Mouse (Mus musculus) kidney, adult 11 months (tissue): ENCODE results near the gene Prdm16.

Experiments used
- DNase-seq: peaks from one replicate; pipeline ENCODE4 v3.0.0; 2022

Prdm16 gene

DNA sequence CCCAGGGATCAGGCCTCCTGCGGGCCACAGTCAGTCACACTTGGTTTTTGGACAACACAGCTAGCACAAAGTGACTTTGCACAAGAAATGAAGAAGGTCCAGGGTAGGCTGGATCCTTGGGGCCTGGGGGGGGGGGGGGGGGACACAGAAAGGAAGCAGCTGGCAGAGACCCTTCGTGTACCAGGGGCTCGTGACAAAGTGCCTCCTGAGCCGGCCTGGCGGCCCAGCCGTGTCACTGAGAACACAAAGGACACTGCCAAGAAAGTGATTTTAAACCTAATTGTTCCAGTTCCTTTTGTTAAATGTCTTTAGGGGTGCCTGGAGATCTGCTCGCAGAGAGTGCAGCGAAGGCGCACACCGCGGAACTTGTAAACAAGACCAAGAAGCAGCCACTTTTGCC is 87.2 kb downstream of the Prdm16 start:
- no peak for DNase-seq

DNA sequence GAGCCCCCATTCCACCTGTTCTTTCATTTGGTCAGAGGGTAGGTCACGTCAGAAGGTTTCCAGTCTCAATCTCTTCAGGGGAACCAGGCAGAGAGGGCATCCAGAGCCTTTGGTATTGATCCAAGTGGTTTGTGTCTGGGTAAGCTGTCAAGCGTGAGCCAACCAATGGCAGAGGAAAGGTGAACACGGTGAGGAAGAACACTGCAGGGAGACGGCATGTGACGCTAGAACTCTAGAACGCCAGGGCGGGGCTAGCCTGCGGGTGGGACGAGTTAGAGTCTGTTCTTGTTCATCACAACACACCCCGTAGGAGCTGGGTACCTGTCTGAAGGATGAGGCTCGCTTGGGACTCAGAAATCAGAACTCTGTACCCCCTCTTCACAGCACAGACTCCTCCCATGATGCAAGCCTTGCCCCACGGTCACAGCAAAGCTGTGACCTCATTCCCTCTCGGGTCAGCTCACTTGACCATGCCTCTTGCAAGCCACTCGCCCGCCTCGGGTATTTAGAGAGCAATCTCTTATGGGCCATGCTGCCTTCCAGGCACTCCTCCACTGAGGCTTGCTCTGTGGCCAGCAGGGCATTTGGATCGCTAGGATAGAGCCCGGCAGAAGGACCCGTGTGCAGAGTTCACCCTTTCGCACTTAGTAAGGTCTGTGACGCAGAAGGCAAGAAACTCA is 89.4 kb downstream of the Prdm16 start:
- DNase-seq = no peak

DNA sequence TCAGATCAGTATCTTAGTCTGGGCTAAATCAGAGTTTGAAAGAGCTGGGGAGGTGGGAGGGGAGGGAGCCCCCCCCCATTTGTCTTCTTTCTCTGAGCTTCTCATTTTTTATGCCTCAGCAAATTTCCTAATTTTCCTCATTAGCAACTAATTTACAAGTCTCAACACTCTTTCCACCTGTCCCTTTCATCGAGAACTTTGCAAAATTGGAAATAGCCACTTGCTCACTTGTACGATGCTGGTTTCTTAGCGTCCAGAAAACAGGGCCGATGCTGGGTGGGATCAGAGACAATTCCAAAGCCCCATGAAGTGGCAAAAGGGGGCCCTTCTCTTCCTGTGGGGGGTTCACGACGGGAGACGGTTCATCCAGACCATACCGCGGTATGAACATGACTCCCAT is 91.4 kb downstream of the Prdm16 start:
- DNase-seq = no peak

DNA sequence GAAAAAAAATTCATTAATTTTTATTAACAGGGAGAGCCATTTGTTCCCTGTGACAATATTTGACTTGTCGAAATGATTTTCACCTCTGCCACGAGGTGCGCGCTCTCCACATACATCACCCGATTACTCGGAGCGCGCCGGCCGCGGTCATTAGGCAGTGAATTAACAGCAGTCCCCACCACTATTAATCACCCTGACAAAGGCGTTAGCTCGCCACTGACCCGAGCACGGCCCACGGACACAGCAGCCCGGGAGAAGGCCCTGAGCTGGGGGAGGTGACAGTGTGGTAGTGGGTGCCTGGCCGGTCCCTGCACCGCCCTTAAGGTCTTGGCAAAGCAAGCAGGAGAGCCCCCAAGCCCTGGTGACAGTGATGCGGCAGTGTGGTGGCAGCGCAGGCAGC is 92.8 kb downstream of the Prdm16 start:
- DNase-seq = no peak

DNA sequence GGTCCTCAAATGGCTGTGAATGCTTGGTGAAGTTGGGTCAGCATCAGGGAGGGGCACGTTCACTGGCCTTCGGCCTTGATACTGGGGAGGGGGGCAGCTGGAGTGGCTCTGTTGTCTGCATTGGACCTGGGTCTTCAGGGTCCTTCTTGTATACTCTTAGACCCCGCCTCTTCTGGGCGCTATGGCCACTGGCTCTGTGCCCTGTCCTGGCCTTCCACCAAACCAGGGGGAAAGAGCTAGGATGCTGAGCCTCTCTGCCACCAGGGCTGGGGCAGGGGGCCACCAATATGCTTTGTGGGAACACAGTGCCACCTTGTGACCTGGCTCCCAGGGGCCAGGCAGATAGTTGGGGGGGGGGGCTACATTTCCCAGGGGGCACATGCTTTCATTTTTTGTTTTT is 93.5 kb downstream of the Prdm16 start:
- no peak for DNase-seq

- no peak for DNase-seq
These were observed 94.1 kb downstream of the Prdm16 start for GRCm38 (mm10) chr4:154542568-154542967.

GRCm38 (mm10) chr4:154541632-154542276 is 94.9 kb downstream of the Prdm16 start:
- no peak for DNase-seq

GRCm38 (mm10) chr4:154540671-154541070 is 96.0 kb downstream of the Prdm16 start:
- DNase-seq = no peak

- DNase-seq = no peak
These were observed 97.0 kb downstream of the Prdm16 start for GRCm38 (mm10) chr4:154539703-154540102.

GRCm38 (mm10) chr4:154538727-154539126 is 97.9 kb downstream of the Prdm16 start:
- no peak for DNase-seq

DNA sequence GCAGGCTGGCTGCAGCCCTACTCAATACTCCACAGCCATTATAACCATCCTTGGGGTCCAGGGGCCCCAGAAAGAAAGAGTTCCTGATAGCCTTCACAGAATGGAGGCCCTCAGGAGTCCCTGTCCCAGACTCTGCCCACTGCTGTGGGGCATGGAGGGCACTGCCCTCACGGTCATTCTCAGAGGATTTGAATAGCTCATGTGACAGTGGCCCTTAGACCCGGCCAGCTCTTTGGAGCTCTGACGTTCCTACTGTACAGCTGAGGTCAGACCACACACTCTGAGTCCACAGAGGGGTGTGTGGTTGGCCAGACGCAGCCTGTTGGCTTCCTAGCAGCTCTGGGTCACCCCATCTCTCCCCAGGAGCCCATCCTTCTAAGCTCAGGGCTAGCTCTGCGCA is 100.6 kb downstream of the Prdm16 start:
- DNase-seq = no peak

GRCm38 (mm10) chr4:154531368-154531767 is 105.3 kb downstream of the Prdm16 start:
- no peak for DNase-seq

DNA sequence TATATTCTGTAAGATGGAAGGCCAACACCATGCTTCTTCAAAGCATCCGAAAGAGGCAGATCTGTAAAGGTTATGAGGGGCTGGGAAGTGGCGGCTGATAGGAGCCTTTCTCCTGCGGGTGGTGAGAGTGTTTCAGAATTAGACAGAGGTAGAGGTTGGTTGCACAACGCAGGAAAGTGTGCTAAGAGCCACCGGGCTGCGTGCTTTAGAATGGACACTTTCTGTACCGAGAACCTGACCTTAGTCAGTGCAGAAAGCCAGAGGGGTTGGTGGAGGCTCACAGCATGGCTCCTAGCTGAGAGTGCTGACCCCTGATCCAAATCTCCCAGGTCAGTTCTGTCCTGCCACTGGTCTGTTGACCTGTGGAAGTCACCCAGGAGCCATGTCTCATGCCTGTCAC is 106.3 kb downstream of the Prdm16 start:
- DNase-seq = no peak

DNA sequence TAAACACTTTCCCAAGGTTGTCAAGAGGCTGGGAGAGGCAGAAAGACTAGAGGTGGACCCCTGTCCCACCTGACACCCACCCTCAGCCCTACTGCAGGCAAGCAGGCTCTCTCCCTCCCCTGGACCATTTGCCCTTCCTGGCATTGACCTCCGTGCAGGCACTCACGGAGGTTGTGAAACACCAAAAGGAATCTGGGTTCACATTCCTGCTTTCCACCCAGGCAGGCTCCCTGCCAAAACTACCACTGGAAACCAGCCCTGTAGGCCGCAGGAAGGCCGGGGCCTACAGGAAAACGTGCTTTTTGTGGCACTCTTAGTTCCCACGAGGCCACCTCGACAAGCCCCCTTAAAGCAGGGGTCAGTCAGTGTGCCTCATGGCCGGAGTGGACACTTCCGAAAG is 109.2 kb downstream of the Prdm16 start:
- peak; percentile 87 for DNase-seq

DNA sequence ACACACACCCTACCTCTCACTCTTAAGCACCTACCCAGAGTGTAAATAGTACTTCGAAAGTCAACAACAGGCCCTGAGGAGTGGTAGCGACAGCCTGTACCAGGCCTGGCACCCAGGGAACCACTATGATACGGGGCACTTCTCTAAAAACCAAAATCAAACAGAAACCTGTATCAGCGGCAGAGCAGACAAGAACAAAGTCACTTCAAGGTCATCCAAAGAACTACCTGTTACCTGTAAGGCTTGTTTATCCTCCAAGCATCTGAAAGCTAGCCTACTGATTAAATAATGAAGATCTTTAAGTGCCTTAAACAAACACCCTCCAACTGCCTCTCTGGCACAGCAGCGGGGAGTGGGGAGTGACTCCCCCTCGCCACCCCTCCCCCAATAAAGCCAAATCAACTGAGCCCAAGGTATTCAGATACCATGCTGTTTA is 110.3 kb downstream of the Prdm16 start:
- no peak for DNase-seq

GRCm38 (mm10) chr4:154523898-154524297 is 112.8 kb downstream of the Prdm16 start:
- DNase-seq = no peak

DNA sequence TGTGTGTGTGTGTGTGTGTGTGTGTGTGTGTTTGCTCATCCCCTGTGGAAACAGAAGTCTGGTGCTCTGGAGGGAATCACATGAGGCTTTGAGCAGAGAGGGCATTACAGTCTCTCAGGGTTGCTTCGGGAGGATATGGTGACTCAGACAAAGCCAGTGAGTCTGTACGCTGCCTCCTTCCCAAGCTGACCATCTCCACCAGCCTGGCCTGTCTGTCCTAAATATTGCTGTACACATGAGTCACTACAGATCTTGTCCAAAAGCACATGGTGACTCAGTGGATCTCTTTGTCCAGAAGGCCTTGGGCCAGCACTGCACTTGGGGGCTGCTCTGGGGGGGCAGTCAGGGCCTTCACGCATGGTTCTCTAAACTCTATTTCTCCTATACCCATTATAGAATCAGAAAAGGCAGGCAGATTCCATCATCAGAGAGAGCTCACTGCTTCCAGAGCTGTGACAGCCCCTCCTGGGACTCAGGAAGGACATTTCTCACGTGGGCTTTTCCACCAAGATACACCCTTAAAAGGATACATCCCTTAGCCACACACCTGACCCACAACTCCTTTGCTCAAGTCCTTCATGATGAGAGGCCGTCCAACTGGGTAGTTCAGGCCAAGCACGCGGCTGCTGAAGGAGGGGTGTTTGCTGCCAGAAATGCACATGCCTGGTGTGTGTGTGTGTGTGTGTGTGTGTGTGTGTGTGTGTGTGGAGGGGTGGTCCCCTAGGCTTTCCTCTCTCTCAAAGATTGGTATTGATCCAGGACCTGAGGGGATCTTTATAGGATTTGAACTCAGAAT is 114.6 kb downstream of the Prdm16 start:
- no peak for DNase-seq

- DNase-seq = no peak
These were observed 117.1 kb downstream of the Prdm16 start for GRCm38 (mm10) chr4:154519470-154520037.

- no peak for DNase-seq
These were observed 118.7 kb downstream of the Prdm16 start for GRCm38 (mm10) chr4:154517991-154518390.

DNA sequence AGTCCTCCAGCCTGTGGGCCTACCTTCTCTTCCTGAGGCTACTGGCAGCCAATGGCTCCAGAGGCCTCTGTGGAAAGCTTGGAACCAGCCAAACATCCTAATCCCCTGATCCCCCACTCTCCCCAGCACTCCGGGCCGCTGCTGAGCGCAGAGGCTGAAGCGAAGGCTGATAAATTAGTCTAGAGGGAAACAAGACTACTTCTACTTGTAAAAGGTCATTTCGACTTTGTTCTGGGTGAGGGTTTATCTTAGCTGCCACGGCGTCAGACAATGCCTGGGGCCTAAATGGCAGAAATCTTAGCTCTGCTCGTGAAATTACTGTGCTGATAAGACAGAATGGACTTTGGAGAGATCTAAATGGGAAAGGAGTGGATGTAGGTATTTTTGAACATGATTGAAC is 120.2 kb downstream of the Prdm16 start:
- no peak for DNase-seq

- no peak for DNase-seq
These were observed 123.0 kb downstream of the Prdm16 start for GRCm38 (mm10) chr4:154513664-154514063.

DNA sequence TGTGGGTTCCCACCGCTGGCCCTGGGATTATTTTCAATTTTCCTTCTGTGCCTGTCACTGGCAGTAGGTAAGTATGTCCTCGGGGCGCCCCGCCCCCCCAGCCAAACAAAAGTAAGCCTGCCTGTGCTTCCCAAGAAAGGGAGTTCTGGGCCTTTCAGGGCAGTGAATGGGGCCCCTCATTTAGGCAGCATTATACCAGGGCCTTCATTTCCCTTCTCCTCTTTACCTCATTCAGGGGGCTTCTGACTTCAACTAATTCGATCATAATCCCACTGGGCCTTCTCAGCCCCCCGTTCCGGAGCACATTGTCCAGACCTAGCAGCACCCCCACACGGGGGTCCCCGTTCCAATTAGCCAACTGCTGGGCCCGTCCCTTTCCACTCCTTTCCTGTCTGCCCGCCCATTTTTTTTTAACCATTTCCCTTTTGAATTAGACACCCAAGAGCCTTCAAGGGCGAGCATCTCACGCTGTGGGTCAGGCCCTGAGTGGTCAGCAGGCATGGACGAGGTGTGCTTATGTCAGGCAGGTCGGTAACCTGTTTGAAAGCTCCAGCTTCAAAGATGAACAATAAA is 124.1 kb downstream of the Prdm16 start:
- no peak for DNase-seq

- DNase-seq = no peak
These were observed 124.9 kb downstream of the Prdm16 start for GRCm38 (mm10) chr4:154511767-154512166.
